Mouse (Mus musculus) lung, postnatal 25 days (tissue): ENCODE measurements around the gene Faah.

Experiments
- DNase-seq: peaks from one replicate; pipeline ENCODE4 v3.0.0; 2022; ENCODE audit warnings: low spot score

Gene Faah

GRCm38 (mm10) chr4:116000671-116001070 lies 17.1 kb downstream of the Faah start:
- DNase-seq: no peak

- DNase-seq: peak; percentile 43
Measured at GRCm38 (mm10) chr4:115996729-115997128, 21.0 kb downstream of the Faah start.

- DNase-seq: no peak
Measured at GRCm38 (mm10) chr4:115995376-115995730, 22.4 kb downstream of the Faah start.

GRCm38 (mm10) chr4:115994662-115995375 lies 22.9 kb downstream of the Faah start:
- DNase-seq: no peak

GRCm38 (mm10) chr4:115989382-115989781 lies 28.3 kb downstream of the Faah start:
- DNase-seq: no peak

GRCm38 (mm10) chr4:115987858-115988530 lies 29.7 kb downstream of the Faah start:
- DNase-seq: no peak

GRCm38 (mm10) chr4:115987436-115987835 lies 30.3 kb downstream of the Faah start:
- peak; percentile 15 for DNase-seq

- peak; percentile 25 for DNase-seq
Measured at GRCm38 (mm10) chr4:115984967-115985366, 32.8 kb downstream of the Faah start.

- peak; percentile 80 for DNase-seq
Measured at GRCm38 (mm10) chr4:115984111-115984510, 33.6 kb downstream of the Faah start.

GRCm38 (mm10) chr4:115980676-115981075 lies 37.0 kb downstream of the Faah start:
- peak; percentile 72 for DNase-seq

GRCm38 (mm10) chr4:115979437-115979836 lies 38.3 kb downstream of the Faah start:
- no peak for DNase-seq

GRCm38 (mm10) chr4:115978911-115979310 lies 38.8 kb downstream of the Faah start:
- DNase-seq: no peak

GRCm38 (mm10) chr4:115972543-115972942 lies 45.2 kb downstream of the Faah start:
- DNase-seq: no peak

- no peak for DNase-seq
Measured at GRCm38 (mm10) chr4:115964446-115964845, 53.3 kb downstream of the Faah start.

- DNase-seq: no peak
Measured at GRCm38 (mm10) chr4:115963751-115964150, 54.0 kb downstream of the Faah start.

GRCm38 (mm10) chr4:115962671-115963412 lies 54.9 kb downstream of the Faah start:
- DNase-seq: peak; percentile 21

GRCm38 (mm10) chr4:115961991-115962390 lies 55.7 kb downstream of the Faah start:
- DNase-seq: no peak

GRCm38 (mm10) chr4:115959546-115959945 lies 58.2 kb downstream of the Faah start:
- DNase-seq: no peak

- no peak for DNase-seq
Measured at GRCm38 (mm10) chr4:115955494-115955775, 62.3 kb downstream of the Faah start.

- DNase-seq: no peak
Measured at GRCm38 (mm10) chr4:115954656-115955493, 62.9 kb downstream of the Faah start.

- no peak for DNase-seq
Measured at GRCm38 (mm10) chr4:115953559-115953958, 64.2 kb downstream of the Faah start.

- peak; percentile 31 for DNase-seq
Measured at GRCm38 (mm10) chr4:115952758-115953157, 65.0 kb downstream of the Faah start.
